ENCODE assay signal across 10 mouse cellular contexts in genomic region chr11:78959841-78960520, GRCm38 (mm10). TPM values are rescaled to one million over a fixed set of nuclear protein-coding genes. Genes with fewer than 3 reads are reported as not detected.
DNase-seq lines count a peak whose midpoint lies in the region; ATAC-seq and TF ChIP-seq lines count a peak whose summit lies in the region.
"Had no signal": no experiment of that assay in that cellular context is flagged by ENCODE, and none has a peak within 500 bp of the region (broad histone marks: within the 10 kb centered on the region; RNA-seq: fewer than 3 reads in every experiment).

No protein-coding gene starts in this region.

- no peak overlapping the region for H3K27ac ChIP-seq in kidney, adult 2 months (ENCODE audit: insufficient read depth, low read depth, low read length)
- no peak overlapping the region for H3K27ac ChIP-seq in kidney, embryonic 14.5 days (ENCODE audit: low read depth, low read length)
- no peak overlapping the region for H3K27ac ChIP-seq in stomach, postnatal 0 days (replicated peaks)
- H3K27ac ChIP-seq: heart, embryonic 13.5 days; limb, embryonic 15.5 days had no signal

- no peak for TF ChIP-seq POLR2A in kidney, adult 2 months (IDR thresholded peaks at IDR 0.05; ENCODE audit: low read depth, low read length)

- TF ChIP-seq EP300 in stomach, postnatal 0 days (optimal IDR thresholded peaks at IDR 0.05), result no peak

- ATAC-seq in kidney, embryonic 14.5 days (ENCODE audit: low FRiP score, low TSS enrichment), result no peak
- no peak for ATAC-seq in stomach, postnatal 0 days (ENCODE audit: low FRiP score, low TSS enrichment)

- 67% methylated on average over 5 of the region's 5 CpGs for WGBS in kidney, adult 2 months
- WGBS in kidney, embryonic 14.5 days, result 64% methylated on average over 5 of the region's 5 CpGs
- WGBS in stomach, postnatal 0 days, result 58% methylated on average over 5 of the region's 5 CpGs

- no peaks in the 10 kb centered on the region for H3K36me3 ChIP-seq in kidney, adult 2 months (ENCODE audit: control insufficient read depth, insufficient read depth, low read length)
- no peaks in the 10 kb centered on the region for H3K36me3 ChIP-seq in kidney, embryonic 14.5 days (ENCODE audit: control insufficient read depth, insufficient read depth, low read length)
- H3K36me3 ChIP-seq in stomach, postnatal 0 days (ENCODE audit: control insufficient read depth, insufficient read depth, low read length), result no peaks in the 10 kb centered on the region
- H3K36me3 ChIP-seq: heart, embryonic 13.5 days; limb, embryonic 15.5 days had no signal

- H3K4me3 ChIP-seq in kidney, adult 2 months (ENCODE audit: insufficient read depth, low read depth, low read length), result no peak overlapping the region
- no peak overlapping the region for H3K4me3 ChIP-seq in kidney, embryonic 14.5 days (ENCODE audit: low read length)
- no peak overlapping the region for H3K4me3 ChIP-seq in stomach, postnatal 0 days (ENCODE audit: low read depth, low read length)
- H3K4me3 ChIP-seq: heart, embryonic 13.5 days; limb, embryonic 15.5 days had no signal

- no peaks in the 10 kb centered on the region for H3K4me1 ChIP-seq in kidney, adult 2 months (ENCODE audit: control insufficient read depth, insufficient read depth, low read length)
- H3K4me1 ChIP-seq in kidney, embryonic 14.5 days (ENCODE audit: control insufficient read depth, insufficient read depth, low read length), result no peaks in the 10 kb centered on the region
- H3K4me1 ChIP-seq in stomach, postnatal 0 days (replicated peaks; ENCODE audit: control insufficient read depth, insufficient read depth), result no peaks in the 10 kb centered on the region

- DNase-seq in kidney, adult 2 months, result no peak
- peak; percentile 65 for DNase-seq in right cerebral cortex, postnatal 4 days
- no peak for DNase-seq in right cerebral cortex, adult 18-20 months
- DNase-seq in brain, adult 2 months (ENCODE audit: low read depth, low spot score), result peak; percentile 29
- DNase-seq in stomach, postnatal 0 days (ENCODE audit: low spot score), result no peak
- no peak for DNase-seq in adrenal gland, adult 8-10 months

- H3K27me3 ChIP-seq in kidney, adult 2 months (replicated peaks; ENCODE audit: control insufficient read depth, insufficient read depth, low read length), result no peaks in the 10 kb centered on the region
- H3K27me3 ChIP-seq in kidney, embryonic 14.5 days (ENCODE audit: control insufficient read depth, insufficient read depth, low read length), result no peaks in the 10 kb centered on the region
- no peaks in the 10 kb centered on the region for H3K27me3 ChIP-seq in stomach, postnatal 0 days (ENCODE audit: control insufficient read depth, insufficient read depth, low read length)

- no peaks in the 10 kb centered on the region for H3K9me3 ChIP-seq in kidney, embryonic 14.5 days (ENCODE audit: control insufficient read depth, low read length)
- H3K9me3 ChIP-seq in stomach, postnatal 0 days (ENCODE audit: control insufficient read depth, low read length), result no peaks in the 10 kb centered on the region
- H3K9me3 ChIP-seq: heart, embryonic 13.5 days; limb, embryonic 15.5 days had no signal

- H3K4me2 ChIP-seq in kidney, embryonic 14.5 days (replicated peaks; ENCODE audit: low read depth, low read length), result no peak overlapping the region
- H3K4me2 ChIP-seq in stomach, postnatal 0 days (replicated peaks; ENCODE audit: low read depth), result no peak overlapping the region
- H3K4me2 ChIP-seq: heart, embryonic 13.5 days; limb, embryonic 15.5 days had no signal

- H3K9ac ChIP-seq in kidney, embryonic 14.5 days (ENCODE audit: low read depth, low read length), result no peak overlapping the region
- no peak overlapping the region for H3K9ac ChIP-seq in stomach, postnatal 0 days (ENCODE audit: low read length)
- H3K9ac ChIP-seq: heart, embryonic 13.5 days; limb, embryonic 15.5 days had no signal

- TF ChIP-seq CTCF in kidney, adult 2 months (conservative IDR thresholded peaks at IDR 0.05; ENCODE audit: insufficient read depth, insufficient read length, low read depth, low read length), result peak; percentile 41
- peak; percentile 77 for TF ChIP-seq CTCF in stomach, postnatal 0 days (IDR thresholded peaks at IDR 0.05; ENCODE audit: low read depth)

RNA-seq across cellular contexts. Expression of gene Lgals9, which starts 24.8 kb away (rescaled TPM):
- 55.3 and 63.4 TPM in 2 replicates for polyA plus RNA-seq in kidney, adult 2 months (2012; rRNA removed)
- polyA plus RNA-seq in kidney, embryonic 14.5 days (2014; fragmentation: Nextera tagmentation; extraction: Ambion mirVana), result 24.6 and 26.4 TPM in 2 replicates
- polyA plus RNA-seq in stomach, postnatal 0 days (2015; fragmentation: Nextera tagmentation; extraction: Ambion mirVana), result 412 and 435 TPM in 2 replicates
- total RNA-seq in adrenal gland, adult 8-10 months (2022), result 10 to 100 TPM; 16.2 to 25.1 (median 20.1) TPM

RNA-seq across cellular contexts. Expression of gene Nos2, which starts 39.4 kb away (rescaled TPM):
- 1.5 TPM in 2 replicates for polyA plus RNA-seq in kidney, adult 2 months (2012; rRNA removed)
- polyA plus RNA-seq in kidney, embryonic 14.5 days (2014; fragmentation: Nextera tagmentation; extraction: Ambion mirVana), result 1.1 and 1.7 TPM in 2 replicates
- 0.27 TPM in 2 replicates for polyA plus RNA-seq in stomach, postnatal 0 days (2015; fragmentation: Nextera tagmentation; extraction: Ambion mirVana)
- 1 to 10 TPM in 2 of 4 experiments, under 1 TPM in 2; 0.52 to 6.0 (median 2.5) TPM for total RNA-seq in adrenal gland, adult 8-10 months (2022)
- total RNA-seq: neutrophil, adult 5-6 weeks had no signal

Comparison
In these comparisons a context has a peak if more than half of its experiments do, and no peak if none do; other contexts are left out.
1. DNase-seq: peak in right cerebral cortex, postnatal 4 days (single experiment) and brain, adult 2 months (single experiment); none in kidney, adult 2 months (single experiment), right cerebral cortex, adult 18-20 months (single experiment), stomach, postnatal 0 days (single experiment) and adrenal gland, adult 8-10 months (single experiment).